Comparison of ENCODE assay signal across 11 mouse cellular contexts in genomic region chr1:74054007-74054406, GRCm38 (mm10).
A peak's percentile ranks its signal among the peaks of the same experiment; 100 is the strongest.
DNase-seq lines count a peak whose midpoint lies in the region; ATAC-seq and TF ChIP-seq lines count a peak whose summit lies in the region.
"Had no signal": no experiment of that assay in that cellular context is flagged by ENCODE, and none has a peak within 500 bp of the region (broad histone marks: within the 10 kb centered on the region; RNA-seq: fewer than 3 reads in every experiment).

No protein-coding gene starts in this region.

- 3% methylated on average over 7 of the region's 7 CpGs for WGBS in heart, embryonic 10.5 days
- whole genome bisulfite sequencing in limb, embryonic 15.5 days: 14% methylated on average over 7 of the region's 7 CpGs

- peak overlapping the region; percentile 89 for H3K27ac ChIP-seq in heart, embryonic 10.5 days
- peak overlapping the region; percentile 60 for H3K27ac ChIP-seq in embryonic fibroblast, embryonic 13.5 days (ENCODE audit: insufficient read depth, low read length)
- 0 out of 2 replicates have a peak overlapping the region, but pooled peaks have one; percentile 43 for H3K27ac ChIP-seq in limb, embryonic 15.5 days

- H3K9me3 ChIP-seq in heart, embryonic 10.5 days: no peaks in the 10 kb centered on the region
- no peaks in the 10 kb centered on the region for H3K9me3 ChIP-seq in limb, embryonic 15.5 days

- H3K9ac ChIP-seq in limb, embryonic 15.5 days: no peak overlapping the region

- no peak overlapping the region for H3K4me2 ChIP-seq in limb, embryonic 15.5 days

- no peaks in the 10 kb centered on the region for H3K36me3 ChIP-seq in heart, embryonic 10.5 days
- 0 out of 2 replicates have a peak, but pooled peaks cover 2% of the 10 kb centered on the region for H3K36me3 ChIP-seq in limb, embryonic 15.5 days

- H3K4me3 ChIP-seq in heart, embryonic 10.5 days: peak overlapping the region; percentile 13; the same call in 1 of the 2 replicates
- no peak overlapping the region for H3K4me3 ChIP-seq in embryonic fibroblast, embryonic 13.5 days (ENCODE audit: insufficient read depth, low read length)
- no peak overlapping the region for H3K4me3 ChIP-seq in limb, embryonic 15.5 days

- peak; percentile 92 for DNase-seq in heart, embryonic 10.5 days (ENCODE audit: low spot score)
- no peak for DNase-seq in heart, postnatal 36 days
- DNase-seq in Muller cell, postnatal 12 days (ENCODE audit: inconsistent ontology term): peak; percentile 79
- no peak for DNase-seq in left cerebral cortex, postnatal 4 days
- no peak for DNase-seq in T-cell, adult 2 months (ENCODE audit: low spot score)
- no peak for DNase-seq in adrenal gland, postnatal 14 days
- DNase-seq: B cell, adult 2 months had no signal

- H3K4me1 ChIP-seq in heart, embryonic 10.5 days: peaks cover 84% of the 10 kb centered on the region
- peaks cover 34% of the 10 kb centered on the region for H3K4me1 ChIP-seq in embryonic fibroblast, embryonic 13.5 days (ENCODE audit: control insufficient read depth, insufficient read depth, low read length)
- H3K4me1 ChIP-seq in limb, embryonic 15.5 days: peaks cover 46% of the 10 kb centered on the region

- 0 out of 2 replicates have a peak, but pooled peaks have one; percentile 32 for TF ChIP-seq POLR2A in embryonic fibroblast, embryonic 13.5 days (IDR thresholded peaks at IDR 0.05; ENCODE audit: low read depth, low read length)

- peak; percentile 73 for ATAC-seq in limb, embryonic 15.5 days (ENCODE audit: insufficient number of reproducible peaks, low FRiP score, low TSS enrichment, low read depth)
- ATAC-seq: forebrain, embryonic 14.5 days; hindbrain, embryonic 16.5 days had no signal

- intact Hi-C loops in heart, postnatal 36 days (cut with DNase I): no loop called here
- intact Hi-C loops in left cerebral cortex, postnatal 4 days (cut with DNase I): no loop called here

- no peaks in the 10 kb centered on the region for H3K27me3 ChIP-seq in heart, embryonic 10.5 days (ENCODE audit: insufficient read depth, poor library complexity, severe bottlenecking)
- H3K27me3 ChIP-seq in limb, embryonic 15.5 days: no peaks in the 10 kb centered on the region

- TF ChIP-seq CTCF in embryonic fibroblast, embryonic 13.5 days (IDR thresholded peaks at IDR 0.05; ENCODE audit: borderline replicate concordance, insufficient read depth, low read length): no peak

Comparison
In these comparisons a context has a peak if more than half of its experiments do, and no peak if none do; other contexts are left out.
1. DNase-seq: peak in heart, embryonic 10.5 days (single experiment) and Muller cell, postnatal 12 days (single experiment); none in heart, postnatal 36 days (0 of 2), left cerebral cortex, postnatal 4 days (single experiment), T-cell, adult 2 months (single experiment) and adrenal gland, postnatal 14 days (single experiment).
2. Peak in every context shown above with its lines, with median percentiles within 50 percentile points of each other: H3K27ac ChIP-seq.